Mouse (Mus musculus) cerebellum, adult 8-10 months (tissue): ENCODE data around the gene Gpr88.

Experiments used
- DNase-seq: peaks from one replicate; pipeline ENCODE4 v3.0.0; 2022

Gene Gpr88

GRCm38 (mm10) chr3:116253077-116253531 is at the start of gene Gpr88:
Gene Gpr88, minus strand, starts transcription at chr3:116253503.
- peak; percentile 8 for DNase-seq

- DNase-seq, result no peak
These were observed 49.3 kb upstream of the Gpr88 start for GRCm38 (mm10) chr3:116302581-116302980.

- no peak for DNase-seq
These were observed 48.5 kb upstream of the Gpr88 start for GRCm38 (mm10) chr3:116301754-116302153.

- no peak for DNase-seq
These were observed 45.4 kb upstream of the Gpr88 start for GRCm38 (mm10) chr3:116298727-116299126.

GRCm38 (mm10) chr3:116298003-116298402 is 44.7 kb upstream of the Gpr88 start:
- no peak for DNase-seq

- DNase-seq, result no peak
These were observed 43.9 kb upstream of the Gpr88 start for GRCm38 (mm10) chr3:116297170-116297569.

GRCm38 (mm10) chr3:116290041-116290815 is 36.9 kb upstream of the Gpr88 start:
- no peak for DNase-seq

GRCm38 (mm10) chr3:116288833-116289232 is 35.5 kb upstream of the Gpr88 start:
- no peak for DNase-seq

GRCm38 (mm10) chr3:116284735-116285134 is 31.4 kb upstream of the Gpr88 start:
- DNase-seq, result no peak

GRCm38 (mm10) chr3:116283996-116284395 is 30.7 kb upstream of the Gpr88 start:
- no peak for DNase-seq

GRCm38 (mm10) chr3:116281663-116282062 is 28.4 kb upstream of the Gpr88 start:
- DNase-seq, result no peak

GRCm38 (mm10) chr3:116277146-116277545 is 23.8 kb upstream of the Gpr88 start:
- no peak for DNase-seq

- DNase-seq, result no peak
These were observed 18.4 kb upstream of the Gpr88 start for GRCm38 (mm10) chr3:116271679-116272078.

GRCm38 (mm10) chr3:116267036-116267654 is 13.8 kb upstream of the Gpr88 start:
- no peak for DNase-seq

GRCm38 (mm10) chr3:116266360-116266759 is 13.1 kb upstream of the Gpr88 start:
- DNase-seq, result no peak

- no peak for DNase-seq
These were observed 10.7 kb upstream of the Gpr88 start for GRCm38 (mm10) chr3:116263977-116264376.

- DNase-seq, result no peak
These were observed 9.8 kb upstream of the Gpr88 start for GRCm38 (mm10) chr3:116263061-116263460.

- no peak for DNase-seq
These were observed 2.8 kb upstream of the Gpr88 start for GRCm38 (mm10) chr3:116256104-116256503.

- peak; percentile 3 for DNase-seq
These were observed 855 bp downstream of the Gpr88 start for GRCm38 (mm10) chr3:116252255-116253040.

- peak; percentile 20 for DNase-seq
These were observed 1.6 kb downstream of the Gpr88 start for GRCm38 (mm10) chr3:116251481-116252254.

- no peak for DNase-seq
These were observed 4.3 kb downstream of the Gpr88 start for GRCm38 (mm10) chr3:116249026-116249425.

GRCm38 (mm10) chr3:116244476-116244875 is 8.8 kb downstream of the Gpr88 start:
- DNase-seq, result no peak

- DNase-seq, result no peak
These were observed 10.6 kb downstream of the Gpr88 start for GRCm38 (mm10) chr3:116242685-116243084.
